ENCODE assay signal across 8 mouse cellular contexts in genomic region chr9:74975911-74976563, GRCm38 (mm10). TPM values are rescaled to one million over a fixed set of nuclear protein-coding genes. Genes with fewer than 3 reads are reported as not detected.
DNase-seq lines count a peak whose midpoint lies in the region; ATAC-seq lines count a peak whose summit lies in the region.

No protein-coding gene starts in this region.

- peak overlapping the region; percentile 50 for H3K9ac ChIP-seq in midbrain, embryonic 12.5 days (replicated peaks)

- no peaks in the 10 kb centered on the region for H3K36me3 ChIP-seq in embryonic facial prominence, embryonic 10.5 days (replicated peaks)
- no peaks in the 10 kb centered on the region for H3K36me3 ChIP-seq in limb, embryonic 10.5 days
- no peaks in the 10 kb centered on the region for H3K36me3 ChIP-seq in midbrain, embryonic 12.5 days

- WGBS in embryonic facial prominence, embryonic 10.5 days = under 1% methylated on average over 23 of the region's 23 CpGs
- WGBS in limb, embryonic 10.5 days = 1% methylated on average over 23 of the region's 23 CpGs
- under 1% methylated on average over 23 of the region's 23 CpGs for WGBS in midbrain, embryonic 12.5 days

- H3K27ac ChIP-seq in embryonic facial prominence, embryonic 10.5 days (replicated peaks) = peak overlapping the region; percentile 85
- H3K27ac ChIP-seq in limb, embryonic 10.5 days = peak overlapping the region; percentile 73
- peak overlapping the region; percentile 94 for H3K27ac ChIP-seq in midbrain, embryonic 12.5 days (replicated peaks)

- peaks cover 7% of the 10 kb centered on the region; the same call in 1 of the 2 replicates for H3K27me3 ChIP-seq in embryonic facial prominence, embryonic 10.5 days (replicated peaks; ENCODE audit: low read depth, poor library complexity, severe bottlenecking)
- no peaks in the 10 kb centered on the region for H3K27me3 ChIP-seq in limb, embryonic 10.5 days (ENCODE audit: low read depth, poor library complexity, severe bottlenecking)
- H3K27me3 ChIP-seq in midbrain, embryonic 12.5 days = no peaks in the 10 kb centered on the region

- peak overlapping the region; percentile 52 for H3K4me2 ChIP-seq in midbrain, embryonic 12.5 days (replicated peaks)

- peak; percentile 94 for DNase-seq in adrenal gland, postnatal 14 days
- peak; percentile 90 for DNase-seq in embryonic facial prominence, embryonic 10.5 days (ENCODE audit: low spot score)
- peak; percentile 91 to 96 for DNase-seq in heart, adult 18-20 months
- peak; percentile 87 for DNase-seq in kidney, adult 18-20 months
- DNase-seq in limb, embryonic 10.5 days (ENCODE audit: low spot score) = peak; percentile 87
- DNase-seq in skeletal muscle tissue, adult 2 months (ENCODE audit: low read depth, low spot score) = peak; percentile 95

- H3K9me3 ChIP-seq in embryonic facial prominence, embryonic 10.5 days = no peaks in the 10 kb centered on the region
- no peaks in the 10 kb centered on the region for H3K9me3 ChIP-seq in limb, embryonic 10.5 days (replicated peaks)
- H3K9me3 ChIP-seq in midbrain, embryonic 12.5 days = no peaks in the 10 kb centered on the region

- peak overlapping the region; percentile 65 for H3K4me3 ChIP-seq in embryonic facial prominence, embryonic 10.5 days
- H3K4me3 ChIP-seq in limb, embryonic 10.5 days = peak overlapping the region; percentile 50
- H3K4me3 ChIP-seq in midbrain, embryonic 12.5 days = peak overlapping the region; percentile 40

- ATAC-seq in midbrain, embryonic 12.5 days (ENCODE audit: low FRiP score, low read depth) = peak; percentile 98
- no peak for ATAC-seq in erythroid progenitor cell, adult 5-6 weeks (replicated peaks; ENCODE audit: low FRiP score, poor library complexity, severe bottlenecking)

- H3K4me1 ChIP-seq in embryonic facial prominence, embryonic 10.5 days = peaks cover 24% of the 10 kb centered on the region
- H3K4me1 ChIP-seq in limb, embryonic 10.5 days = peaks cover 21% of the 10 kb centered on the region
- H3K4me1 ChIP-seq in midbrain, embryonic 12.5 days = peaks cover 35% of the 10 kb centered on the region

RNA-seq across cellular contexts. Expression of gene Fam214a, which starts 23.4 kb away (rescaled TPM):
- 80.4 and 93.0 TPM in 2 replicates for total RNA-seq in adrenal gland, postnatal 14 days (2021)
- 6.6 and 8.6 TPM in 2 replicates for polyA plus RNA-seq in embryonic facial prominence, embryonic 10.5 days (2016; fragmentation: Nextera tagmentation; extraction: Ambion mirVana)
- 10 to 100 TPM; 17.8 to 34.7 TPM for total RNA-seq in heart, adult 18-20 months (2021)
- polyA plus RNA-seq in limb, embryonic 10.5 days (2016; fragmentation: Nextera tagmentation; extraction: Ambion mirVana) = 4.0 and 6.4 TPM in 2 replicates
- 31.3 and 31.9 TPM in 2 replicates for polyA plus RNA-seq in midbrain, embryonic 12.5 days (2016; fragmentation: Nextera tagmentation; extraction: Ambion mirVana)
- total RNA-seq in erythroid progenitor cell, adult 5-6 weeks (2015; ENCODE audit: low replicate concordance) = 4.6 and 4.7 TPM in 2 replicates
- total RNA-seq in erythroid progenitor cell, adult 5-6 weeks (2017; ENCODE audit: low replicate concordance) = 1.0 and 2.3 TPM in 2 replicates
